Mouse (Mus musculus): ENCODE measurements around the gene 9230102O04Rik. TPM values are rescaled to one million over a fixed set of nuclear protein-coding genes. Genes with fewer than 3 reads are reported as not detected.

Gene 9230102O04Rik
- polyA plus RNA-seq, 1 experiment from 2014 or later = 0.41 TPM

DNA sequence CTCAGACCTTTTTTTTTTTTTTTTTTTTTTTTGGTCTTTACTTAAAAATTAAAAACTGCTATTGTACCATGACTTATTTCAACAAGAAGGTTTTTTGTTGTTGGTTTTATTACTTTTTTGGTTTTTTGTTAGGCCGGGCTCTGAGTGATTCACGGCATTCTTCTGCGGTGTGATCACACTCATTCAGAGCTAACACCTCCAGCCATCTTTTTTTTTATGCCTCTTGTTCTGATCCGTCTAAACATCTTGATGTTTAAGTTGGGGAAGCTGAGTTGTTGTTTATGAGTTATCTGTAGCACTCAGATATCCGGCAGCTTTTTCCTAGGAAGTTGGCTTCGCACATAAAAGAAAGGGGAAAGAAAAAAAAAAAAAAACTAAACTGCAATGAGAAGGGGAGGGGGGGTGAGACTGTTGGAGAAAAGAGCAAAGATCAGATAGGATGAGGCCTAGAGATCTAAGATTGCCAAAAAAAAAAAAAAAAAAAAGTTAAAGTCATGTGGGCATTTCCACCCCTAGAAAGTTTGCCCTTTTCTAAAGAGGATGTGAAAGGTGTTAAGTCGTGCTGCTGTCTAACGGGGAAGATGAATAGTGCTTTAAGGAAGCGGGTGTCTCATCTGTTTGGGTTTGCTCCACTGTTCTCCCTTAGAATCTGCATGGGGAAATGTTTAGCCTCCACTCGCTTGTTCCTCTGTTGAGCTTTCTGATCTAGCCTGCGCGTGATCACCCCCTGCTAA, 22.1 kb downstream of the 9230102O04Rik start:
- no peak overlapping the region for H3K27ac ChIP-seq
- H3K36me3 ChIP-seq = no peaks in the 10 kb centered on the region
- H3K4me3 ChIP-seq = no peak overlapping the region
- no peaks in the 10 kb centered on the region for H3K9me3 ChIP-seq
- no peak overlapping the region for H3K4me2 ChIP-seq (replicated peaks)
- WGBS = 82% methylated on average over 12 of the region's 12 CpGs
- ATAC-seq (ENCODE audit: insufficient number of reproducible peaks, insufficient read depth, low FRiP score, low TSS enrichment) = no peak
- peaks cover 14% of the 10 kb centered on the region; the same call in 1 of the 2 replicates for H3K27me3 ChIP-seq
- peaks cover 5% of the 10 kb centered on the region; the same call in 1 of the 2 replicates for H3K4me1 ChIP-seq
- H3K9ac ChIP-seq = no peak overlapping the region

- Histone ChIP-seq H3K27ac (no peak overlapping the region), H3K9me3 (no peaks in the 10 kb centered on the region), H3K27me3 (no peaks in the 10 kb centered on the region), H3K4me3 (no peak overlapping the region), H3K4me1 (no peaks in the 10 kb centered on the region), H3K9ac (no peak overlapping the region), H3K36me3 (no peaks in the 10 kb centered on the region), H3K4me2 (replicated peaks) (no peak overlapping the region)
- ATAC-seq (ENCODE audit: insufficient number of reproducible peaks, insufficient read depth, low FRiP score, low TSS enrichment) = no peak
- WGBS = 86% methylated on average over 5 of the region's 5 CpGs
These were observed 28.6 kb downstream of the 9230102O04Rik start for GRCm38 (mm10) chr2:9860698-9861097.

DNA sequence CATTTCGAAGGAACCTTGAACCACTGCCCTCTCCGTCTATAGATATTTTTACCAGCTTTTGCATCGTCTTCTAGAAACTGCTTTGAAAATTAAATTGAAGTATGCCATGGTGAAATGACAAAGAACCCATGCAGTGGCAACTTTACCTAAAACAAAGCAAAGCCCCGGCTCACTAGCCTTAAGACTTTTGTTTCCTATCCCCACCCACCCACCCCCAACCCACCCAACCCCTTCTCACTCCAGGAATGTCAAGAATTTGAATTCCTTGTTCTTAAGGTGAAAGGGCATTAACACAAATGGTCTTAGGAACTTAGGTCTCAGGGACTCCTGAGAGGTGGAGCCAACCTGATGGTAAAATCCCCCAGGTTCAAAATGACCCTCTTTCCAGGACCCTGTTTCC, 33.5 kb downstream of the 9230102O04Rik start:
- ATAC-seq (ENCODE audit: insufficient number of reproducible peaks, insufficient read depth, low FRiP score, low TSS enrichment) = no peak
- Histone ChIP-seq H3K36me3 (no peaks in the 10 kb centered on the region), H3K9ac (no peak overlapping the region), H3K4me3 (no peak overlapping the region), H3K27me3 (no peaks in the 10 kb centered on the region), H3K4me1 (no peaks in the 10 kb centered on the region), H3K4me2 (replicated peaks) (no peak overlapping the region), H3K9me3 (no peaks in the 10 kb centered on the region), H3K27ac (no peak overlapping the region)
- WGBS = 35% methylated on average over 4 of the region's 4 CpGs

GRCm38 (mm10) chr2:9852851-9853576, 36.3 kb downstream of the 9230102O04Rik start:
- WGBS = 55% methylated on average over 13 of the region's 13 CpGs
- no peaks in the 10 kb centered on the region for H3K27me3 ChIP-seq
- no peaks in the 10 kb centered on the region for H3K36me3 ChIP-seq

DNA sequence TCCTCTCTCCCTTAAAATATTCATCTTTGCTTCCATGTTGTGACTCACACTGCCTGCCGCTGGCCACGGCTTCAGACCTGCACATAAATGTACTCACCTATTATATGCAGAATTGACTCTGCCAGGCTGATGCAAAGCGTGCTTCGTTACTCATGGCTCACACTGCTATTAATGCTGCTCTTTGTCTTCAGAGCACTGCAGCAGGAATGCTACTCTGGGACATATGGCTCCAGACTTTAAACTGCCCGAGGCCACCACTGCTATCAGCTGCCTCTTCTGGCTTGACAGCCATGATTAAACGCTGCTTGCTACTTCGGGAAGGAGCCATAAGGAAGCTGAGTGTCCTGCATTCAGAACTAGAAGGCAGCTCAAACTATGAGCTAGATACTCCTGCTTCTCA, 54.1 kb downstream of the 9230102O04Rik start:
- no peak overlapping the region for H3K9ac ChIP-seq
- WGBS = 40% methylated on average over 7 of the region's 7 CpGs
- no peak overlapping the region for H3K4me2 ChIP-seq (replicated peaks)
- H3K27me3 ChIP-seq = no peaks in the 10 kb centered on the region
- H3K4me3 ChIP-seq = no peak overlapping the region
- no peak for ATAC-seq (ENCODE audit: insufficient number of reproducible peaks, insufficient read depth, low FRiP score, low TSS enrichment)
- no peaks in the 10 kb centered on the region for H3K9me3 ChIP-seq
- H3K36me3 ChIP-seq = no peaks in the 10 kb centered on the region
- no peak overlapping the region for H3K27ac ChIP-seq
- no peaks in the 10 kb centered on the region for H3K4me1 ChIP-seq

More at GRCm38 (mm10) chr2:9852851-9853576, 36.3 kb downstream of the 9230102O04Rik start:
- Histone ChIP-seq H3K4me3 (no peak overlapping the region), H3K4me1 (no peaks in the 10 kb centered on the region), H3K9ac (no peak overlapping the region), H3K4me2 (replicated peaks) (no peak overlapping the region), H3K27ac (no peak overlapping the region), H3K9me3 (no peaks in the 10 kb centered on the region)
- ATAC-seq (ENCODE audit: insufficient number of reproducible peaks, insufficient read depth, low FRiP score, low TSS enrichment) = no peak

DNA sequence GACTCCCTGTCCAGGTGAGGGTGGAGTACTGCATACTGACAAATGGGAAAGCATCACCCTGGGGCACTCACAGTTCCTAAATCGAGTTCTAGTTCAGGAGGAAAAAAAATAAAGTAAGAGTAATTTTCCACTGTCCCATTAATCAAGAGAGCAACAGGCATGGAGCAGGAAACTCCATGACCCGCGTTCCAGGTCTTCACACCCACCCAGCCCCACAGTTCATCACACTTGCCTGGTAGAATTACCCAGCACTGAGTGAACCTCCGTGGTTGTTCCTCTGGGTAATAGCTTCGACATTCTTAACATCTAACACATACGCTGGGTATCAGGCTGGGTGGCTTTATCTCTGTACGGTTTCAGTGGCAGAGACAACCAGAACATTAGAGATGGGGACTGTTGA, 55.6 kb downstream of the 9230102O04Rik start:
- ATAC-seq (ENCODE audit: insufficient number of reproducible peaks, insufficient read depth, low FRiP score, low TSS enrichment) = no peak
- no peak overlapping the region for H3K9ac ChIP-seq
- no peaks in the 10 kb centered on the region for H3K4me1 ChIP-seq
- H3K27ac ChIP-seq = no peak overlapping the region
- WGBS = 78% methylated on average over 7 of the region's 7 CpGs
- no peaks in the 10 kb centered on the region for H3K9me3 ChIP-seq
- no peaks in the 10 kb centered on the region for H3K27me3 ChIP-seq
- no peaks in the 10 kb centered on the region for H3K36me3 ChIP-seq
- no peak overlapping the region for H3K4me3 ChIP-seq
- H3K4me2 ChIP-seq (replicated peaks) = no peak overlapping the region

Other genes with a start within 250 kb of the 9230102O04Rik start
- 1.8 and 1.9 TPM in 2 replicates for gene 4930412O13Rik, start 8.3 kb downstream of the 9230102O04Rik start, polyA plus RNA-seq (2016; fragmentation: Nextera tagmentation; extraction: Ambion mirVana)
- 22.6 and 23.6 TPM in 2 replicates for gene Gata3, start 494 bp upstream of the 9230102O04Rik start, polyA plus RNA-seq (2016; fragmentation: Nextera tagmentation; extraction: Ambion mirVana)
- 15.8 and 16.0 TPM in 2 replicates for gene Taf3, start 159.1 kb upstream of the 9230102O04Rik start, polyA plus RNA-seq (2016; fragmentation: Nextera tagmentation; extraction: Ambion mirVana)
- gene Atp5c1, start 191.0 kb upstream of the 9230102O04Rik start, polyA plus RNA-seq (2016; fragmentation: Nextera tagmentation; extraction: Ambion mirVana) = 519 and 528 TPM in 2 replicates
- gene Kin, start 191.1 kb upstream of the 9230102O04Rik start, polyA plus RNA-seq (2016; fragmentation: Nextera tagmentation; extraction: Ambion mirVana) = 32.8 and 35.4 TPM in 2 replicates
- gene Itih2, start 241.9 kb upstream of the 9230102O04Rik start, polyA plus RNA-seq (2016; fragmentation: Nextera tagmentation; extraction: Ambion mirVana) = 0.46 and 0.58 TPM in 2 replicates